Mouse (Mus musculus) heart, postnatal 0 days (tissue): ENCODE measurements around the gene Pkp4.

Experiments
- CTCF ChIP-seq: IDR thresholded peaks from 2 replicates; pipeline ENCODE4 v1.5.1; 2016; ENCODE audit warnings: antibody characterized with exemption, control low read depth, low read depth
- EP300 ChIP-seq: IDR thresholded peaks from 2 replicates; pipeline ENCODE4 v1.6.1; 2016; ENCODE audit warnings: antibody characterized with exemption, low read depth

GRCm38 (mm10) chr2:59212430-59212829 is 51.8 kb downstream of the Pkp4 start:
- TF ChIP-seq EP300 (no peak), CTCF (no peak)
